Mouse (Mus musculus) layer of hippocampus, adult 2 months (tissue): ENCODE results near the gene Carmil2. TPM values are rescaled to one million over a fixed set of nuclear protein-coding genes. Genes with fewer than 3 reads are reported as not detected.

ENCODE experiments used
- DNase-seq, 2 experiments: peaks; one replicate each; pipeline ENCODE4 v3.0.0; 2022; ENCODE audit warnings: low spot score in 2 of 2
- H3K27ac ChIP-seq: fragments of 200-600 bp; 2 replicates; pipeline ENCODE4 v1.8.1; 2022
- H3K4me3 ChIP-seq: fragments of 200-600 bp; 2 replicates; pipeline ENCODE4 v1.8.1; 2022; ENCODE audit warnings: mild to moderate bottlenecking
- CTCF ChIP-seq: fragments of 200-600 bp; conservative IDR thresholded peaks from 2 replicates; pipeline ENCODE4 v1.8.1; 2022; ENCODE audit warnings: antibody characterized with exemption, mild to moderate bottlenecking, moderate library complexity
- total RNA-seq, 2 experiments: library from RNA; stranded (reverse); gene quantifications; 2 replicates each; pipeline ENCODE4 v1.2.3; 2021

The Carmil2 gene
- total RNA-seq, 2 experiments from 2014 or later = 71.1 to 76.9 TPM

DNA sequence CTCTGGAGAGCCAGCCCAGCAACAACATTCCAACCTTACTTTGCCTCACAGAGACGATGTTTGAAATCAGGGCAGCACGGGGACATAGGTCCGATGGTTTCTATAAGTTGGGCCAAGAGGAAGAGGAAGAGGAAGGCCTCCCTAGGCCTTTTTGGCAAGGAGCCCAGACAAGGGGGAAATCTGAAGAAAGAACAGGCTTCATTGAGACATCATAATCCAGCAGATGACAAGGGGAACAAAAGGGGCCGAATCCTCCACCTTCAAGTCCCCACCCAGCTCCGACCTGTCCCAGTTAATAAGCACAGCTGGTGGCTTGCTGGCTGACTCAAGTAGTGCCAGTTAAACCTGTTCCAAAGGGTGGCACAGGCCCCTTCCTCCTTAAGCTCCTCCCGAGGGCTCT, 29.0 kb downstream of the Carmil2 start:
- no peak overlapping the region for H3K4me3 ChIP-seq
- DNase-seq = no peak
- no peak for TF ChIP-seq CTCF
- H3K27ac ChIP-seq = peak overlapping the region; percentile 36; the same call in 1 of the 2 replicates

DNA sequence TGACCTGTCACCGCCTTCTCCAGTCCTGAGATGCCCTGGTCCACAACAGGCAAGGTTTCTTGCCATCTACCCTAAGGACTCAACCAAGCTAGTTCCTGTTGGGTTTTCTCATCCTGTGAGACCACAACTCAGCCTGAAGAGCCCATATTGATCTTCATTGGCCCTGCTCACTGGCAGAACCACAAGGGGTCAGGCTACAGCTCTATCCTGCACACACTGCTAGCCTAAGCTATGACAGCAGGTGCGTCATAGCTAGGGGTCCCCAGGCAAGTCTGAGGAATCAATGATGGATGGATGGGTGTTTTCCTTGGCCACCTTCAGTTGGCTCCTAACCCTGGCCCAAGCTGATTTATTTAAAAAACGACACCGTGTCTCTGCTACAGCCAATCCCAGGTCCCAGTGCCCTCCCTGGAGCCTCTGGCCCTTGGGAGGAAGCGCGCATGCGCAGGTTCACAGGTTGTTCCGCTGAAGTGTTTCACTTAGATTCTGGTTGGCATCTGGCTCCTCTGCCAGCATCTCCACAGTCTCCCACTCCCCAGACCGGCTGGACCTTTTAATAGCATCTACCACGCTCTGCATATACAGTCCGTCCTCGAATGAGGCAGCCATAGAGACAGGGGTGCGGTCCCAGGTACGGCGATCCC, 30.4 kb downstream of the Carmil2 start:
- Histone ChIP-seq H3K27ac (no peak overlapping the region), H3K4me3 (no peak overlapping the region)
- DNase-seq = no peak
- peak; percentile 31; the same call in 1 of the 2 replicates for TF ChIP-seq CTCF

DNA sequence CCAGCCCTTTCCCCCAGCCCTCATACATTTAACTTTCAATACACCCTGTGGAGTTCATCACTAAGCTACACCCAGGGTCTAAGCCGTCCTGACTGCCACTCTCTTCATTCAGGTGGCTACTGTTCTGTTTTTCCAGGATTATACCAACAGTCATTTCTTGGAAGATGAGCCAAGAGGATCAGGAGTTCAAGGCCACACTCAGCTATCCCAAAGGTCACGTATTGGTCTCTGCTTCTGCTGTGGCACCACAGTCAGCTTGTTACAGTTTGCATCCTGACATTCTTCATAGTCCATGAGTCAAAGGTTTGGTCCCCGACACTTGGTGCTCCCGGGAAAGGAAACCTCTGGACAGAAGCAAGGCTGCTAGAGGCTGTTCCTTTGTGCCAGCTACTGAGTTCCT, 33.6 kb downstream of the Carmil2 start:
- no peak for DNase-seq
- Histone ChIP-seq H3K4me3 (no peak overlapping the region), H3K27ac (no peak overlapping the region)
- TF ChIP-seq CTCF = no peak

DNA sequence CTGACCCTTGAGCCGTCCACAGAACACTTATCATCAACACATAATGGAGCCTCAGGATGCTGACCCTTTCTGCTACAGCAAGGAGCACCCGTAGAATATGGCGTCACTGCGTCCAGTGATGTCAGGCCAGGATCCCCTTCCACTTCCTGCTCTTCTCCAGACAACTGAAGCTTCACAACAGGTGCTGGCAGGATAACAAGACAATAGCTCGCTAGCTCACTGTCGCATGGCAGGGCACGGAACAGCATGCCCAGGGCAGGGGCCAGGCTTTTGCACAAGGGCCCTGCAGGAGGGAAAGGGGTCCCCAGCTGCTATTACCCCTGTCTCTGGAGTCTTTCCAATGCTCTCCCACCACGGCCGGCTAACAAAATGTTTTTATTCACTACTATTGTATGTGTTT, 36.8 kb downstream of the Carmil2 start:
- Histone ChIP-seq H3K27ac (no peak overlapping the region), H3K4me3 (no peak overlapping the region)
- DNase-seq = no peak
- no peak for TF ChIP-seq CTCF

DNA sequence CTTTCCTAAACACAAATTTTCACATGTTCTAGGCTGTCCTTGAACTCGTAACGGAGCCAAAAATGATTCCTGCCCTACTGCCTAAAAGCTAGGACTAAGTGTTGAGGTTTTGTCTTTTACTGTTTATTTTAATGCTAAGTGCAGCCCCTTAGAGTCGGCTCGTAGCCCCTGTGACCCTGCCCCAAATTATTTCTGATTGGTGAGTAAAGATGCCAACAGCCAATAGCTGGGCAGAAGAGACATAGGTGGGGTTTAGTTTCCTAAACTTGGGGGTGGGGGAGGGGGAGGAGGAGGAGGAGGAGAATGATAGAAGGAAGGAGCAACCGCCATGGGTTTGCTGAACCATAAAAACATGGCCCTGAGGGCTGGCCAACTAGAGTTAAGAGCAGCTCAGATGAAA, 39.7 kb downstream of the Carmil2 start:
- no peak overlapping the region for H3K27ac ChIP-seq
- no peak for TF ChIP-seq CTCF
- DNase-seq = no peak
- H3K4me3 ChIP-seq = no peak overlapping the region

DNA sequence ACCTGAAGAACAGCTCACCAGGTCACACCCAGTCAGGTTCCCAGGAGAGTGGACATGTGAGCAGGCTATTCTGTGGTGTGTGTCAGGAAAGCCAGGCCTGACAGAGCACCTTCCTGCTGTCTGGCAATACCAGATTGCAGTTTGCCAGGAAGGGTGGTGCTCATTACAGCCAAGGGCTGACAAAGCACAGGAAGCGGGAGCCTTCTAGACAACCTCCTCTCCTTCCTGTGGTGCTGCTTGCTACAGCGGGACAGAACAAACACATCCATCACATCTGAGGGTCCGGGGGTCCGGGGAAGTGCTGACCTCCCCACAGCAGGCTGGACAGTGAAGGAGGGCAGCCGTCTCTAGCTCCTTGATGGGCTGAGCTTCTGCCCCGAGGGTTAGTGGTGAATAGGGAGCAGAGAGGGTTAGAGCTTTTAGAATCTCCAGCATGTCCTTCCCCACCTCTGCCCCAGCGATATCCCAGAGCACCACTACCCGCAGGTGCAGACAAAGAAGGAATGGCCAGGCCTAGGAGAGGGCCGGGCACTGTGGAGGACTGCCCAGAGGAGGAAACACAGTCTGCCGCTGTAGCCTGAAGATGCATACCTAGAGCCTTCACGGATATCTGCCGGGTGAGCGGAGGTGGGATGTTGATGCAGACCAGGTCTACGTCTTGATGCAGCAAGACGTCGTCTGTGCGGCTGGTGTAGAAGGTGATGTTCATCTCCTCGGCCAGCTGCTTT, 41.5 kb downstream of the Carmil2 start:
- DNase-seq = no peak
- no peak overlapping the region; the same call in 1 of the 2 replicates for H3K4me3 ChIP-seq
- no peak for TF ChIP-seq CTCF
- peak overlapping the region; percentile 57; the same call in 1 of the 2 replicates for H3K27ac ChIP-seq

DNA sequence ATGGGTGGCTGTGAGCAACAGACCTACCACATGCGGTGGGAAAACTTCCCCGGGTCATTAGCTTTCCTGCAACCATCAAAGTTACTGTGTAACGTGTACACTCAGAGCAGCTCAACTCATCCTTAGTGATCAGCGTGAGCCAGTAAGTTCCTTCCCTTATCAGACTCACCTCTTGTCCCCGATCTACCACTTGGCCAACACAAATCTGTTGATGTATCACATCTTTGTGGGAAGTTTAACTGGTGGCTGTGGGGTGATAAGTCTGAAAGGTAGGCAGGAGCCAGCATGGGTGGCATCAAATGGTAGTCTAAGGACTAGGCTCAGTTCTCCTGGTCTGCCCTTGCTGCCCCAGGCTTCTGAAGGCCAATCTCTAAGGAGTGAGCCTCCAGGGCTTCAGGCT, 46.1 kb downstream of the Carmil2 start:
- no peak overlapping the region for H3K4me3 ChIP-seq
- H3K27ac ChIP-seq = no peak overlapping the region
- no peak for DNase-seq
- TF ChIP-seq CTCF = no peak

DNA sequence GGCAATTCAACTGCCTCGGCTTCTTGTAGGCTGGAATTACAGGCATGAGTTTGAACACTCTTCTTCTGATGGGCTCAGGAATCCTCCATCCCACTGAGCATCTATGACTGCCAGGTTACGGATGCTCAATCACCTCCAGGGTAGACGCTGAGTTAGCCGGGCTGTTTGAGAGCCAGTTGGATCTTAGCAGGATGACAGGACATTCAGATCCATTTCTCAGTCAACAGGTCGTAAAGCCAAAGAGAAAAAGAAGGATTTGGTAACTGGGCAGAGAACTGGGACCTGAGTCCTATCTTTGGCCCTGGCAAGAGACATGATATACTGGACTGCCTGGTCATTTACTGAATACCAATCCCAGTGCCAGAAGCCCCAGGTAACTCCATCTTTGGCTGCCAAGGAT, 53.1 kb downstream of the Carmil2 start:
- H3K27ac ChIP-seq = no peak overlapping the region
- H3K4me3 ChIP-seq = no peak overlapping the region
- no peak for DNase-seq
- no peak for TF ChIP-seq CTCF

DNA sequence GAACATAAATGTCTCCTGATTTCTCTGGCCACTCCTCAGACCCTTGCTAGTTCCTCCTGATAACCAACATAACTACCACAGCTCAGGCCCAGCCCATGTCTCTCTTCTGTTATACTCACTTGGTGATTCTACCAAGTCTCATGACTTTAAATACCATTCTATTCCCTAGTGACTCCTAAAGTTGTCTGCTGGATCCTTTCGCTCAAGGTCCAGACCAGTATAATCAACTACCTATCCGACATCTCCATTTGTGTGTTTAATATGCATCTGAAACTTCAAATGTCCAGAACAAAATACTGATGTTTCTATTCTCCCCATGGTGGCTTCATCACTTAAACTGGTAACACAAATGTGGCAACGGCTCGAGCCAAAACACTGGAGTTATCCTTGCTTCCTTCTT, 57.2 kb downstream of the Carmil2 start:
- no peak for DNase-seq
- no peak overlapping the region for H3K4me3 ChIP-seq
- H3K27ac ChIP-seq = no peak overlapping the region
- no peak for TF ChIP-seq CTCF

Other genes with a start within 250 kb of the Carmil2 start
- gene Tppp3, start 214.7 kb upstream of the Carmil2 start, total RNA-seq = 10 to 100 TPM; 36.5 to 36.8 TPM
- gene Zdhhc1, start 189.4 kb upstream of the Carmil2 start, total RNA-seq = 10 to 100 TPM; 36.2 to 38.9 TPM
- gene Hsd11b2, start 167.5 kb upstream of the Carmil2 start, total RNA-seq = not detected
- 100 to 1,000 TPM; 278 to 305 TPM for gene Atp6v0d1, start 120.2 kb upstream of the Carmil2 start, total RNA-seq
- 10 to 100 TPM; 88.7 to 94.8 TPM for gene Ripor1, start 81.0 kb upstream of the Carmil2 start, total RNA-seq
- gene Ctcf, start 49.7 kb upstream of the Carmil2 start, total RNA-seq = 10 to 100 TPM; 70.4 to 82.6 TPM
- not detected for gene Agrp, start 48.9 kb upstream of the Carmil2 start, total RNA-seq
- 10 to 100 TPM; 41.1 to 41.5 TPM for gene Acd, start 14.8 kb downstream of the Carmil2 start, total RNA-seq
- gene Pard6a, start 14.9 kb downstream of the Carmil2 start, total RNA-seq = 10 to 100 TPM; 32.7 to 35.4 TPM
- under 1 TPM in 1 of 2 experiments, not detected in 1; 0.84 TPM for gene 4933405L10Rik, start 21.4 kb downstream of the Carmil2 start, total RNA-seq
- 10 to 100 TPM in 1 of 2 experiments, 1 to 10 TPM in 1; 8.1 to 10.8 TPM for gene Enkd1, start 21.9 kb downstream of the Carmil2 start, total RNA-seq
- 10 to 100 TPM; 18.2 to 22.8 TPM for gene Gfod2, start 72.4 kb downstream of the Carmil2 start, total RNA-seq
- 10 to 100 TPM; 25.1 to 27.3 TPM for gene Ranbp10, start 141.1 kb downstream of the Carmil2 start, total RNA-seq
- under 1 TPM; 0.22 to 0.28 TPM for gene Tsnaxip1, start 141.5 kb downstream of the Carmil2 start, total RNA-seq
- gene Cenpt, start 167.0 kb downstream of the Carmil2 start, total RNA-seq = 10 to 100 TPM; 14.6 to 16.0 TPM
- gene Thap11, start 168.9 kb downstream of the Carmil2 start, total RNA-seq = 10 to 100 TPM; 37.2 to 38.9 TPM
- gene Nutf2, start 174.3 kb downstream of the Carmil2 start, total RNA-seq = 10 to 100 TPM; 33.5 to 40.8 TPM
- 10 to 100 TPM; 69.0 to 70.4 TPM for gene Edc4, start 194.6 kb downstream of the Carmil2 start, total RNA-seq
- 1 to 10 TPM; 2.4 TPM for gene Nrn1l, start 207.3 kb downstream of the Carmil2 start, total RNA-seq
- gene Pskh1, start 214.2 kb downstream of the Carmil2 start, total RNA-seq = 1 to 10 TPM; 8.0 to 9.9 TPM
- gene Ctrl, start 247.6 kb downstream of the Carmil2 start, total RNA-seq = 1 to 10 TPM; 1.4 to 1.5 TPM